Mouse (Mus musculus): ENCODE data around the gene Kiss1r.

Kiss1r gene

GRCm38 (mm10) chr10:79940749-79941148 lies 24.0 kb downstream of the Kiss1r start:
- WGBS: 73% methylated on average over 7 of the region's 7 CpGs

GRCm38 (mm10) chr10:79942988-79943387 lies 26.2 kb downstream of the Kiss1r start:
- WGBS: 94% methylated on average over 1 of the region's 1 CpGs

- 81% methylated on average over 9 of the region's 9 CpGs for WGBS
Measured at GRCm38 (mm10) chr10:79943471-79943901, 26.7 kb downstream of the Kiss1r start.

- WGBS: 67% methylated on average over 16 of the region's 16 CpGs
Measured at GRCm38 (mm10) chr10:79945507-79946234, 28.9 kb downstream of the Kiss1r start.

GRCm38 (mm10) chr10:79946752-79947322 lies 30.1 kb downstream of the Kiss1r start:
- 57% methylated on average over 7 of the region's 7 CpGs for WGBS

GRCm38 (mm10) chr10:79947502-79947901 lies 30.7 kb downstream of the Kiss1r start:
- WGBS: 87% methylated on average over 6 of the region's 6 CpGs

- 92% methylated on average over 4 of the region's 4 CpGs for WGBS
Measured at GRCm38 (mm10) chr10:79949873-79950272, 33.1 kb downstream of the Kiss1r start.

- 87% methylated on average over 18 of the region's 18 CpGs for WGBS
Measured at GRCm38 (mm10) chr10:79950661-79951060, 33.9 kb downstream of the Kiss1r start.

GRCm38 (mm10) chr10:79953946-79954345 lies 37.2 kb downstream of the Kiss1r start:
- WGBS: 84% methylated on average over 6 of the region's 6 CpGs

GRCm38 (mm10) chr10:79955691-79956090 lies 38.9 kb downstream of the Kiss1r start:
- 86% methylated on average over 9 of the region's 9 CpGs for WGBS

- WGBS: 47% methylated on average over 4 of the region's 4 CpGs
Measured at GRCm38 (mm10) chr10:79956643-79957154, 39.9 kb downstream of the Kiss1r start.

- WGBS: 16% methylated on average over 21 of the region's 21 CpGs
Measured at GRCm38 (mm10) chr10:79958140-79958816, 41.5 kb downstream of the Kiss1r start.

GRCm38 (mm10) chr10:79959412-79959811 lies 42.6 kb downstream of the Kiss1r start:
- WGBS: 15% methylated on average over 10 of the region's 10 CpGs

- under 1% methylated on average over 61 of the region's 61 CpGs for WGBS
Measured at GRCm38 (mm10) chr10:79959847-79960601, 43.3 kb downstream of the Kiss1r start, which contains the start of gene Wdr18. Wdr18 (plus strand) TSS chr10:79960152.

- 12% methylated on average over 10 of the region's 10 CpGs for WGBS
Measured at GRCm38 (mm10) chr10:79960671-79961294, 44.0 kb downstream of the Kiss1r start.

- 95% methylated on average over 7 of the region's 7 CpGs for WGBS
Measured at GRCm38 (mm10) chr10:79964727-79965126, 48.0 kb downstream of the Kiss1r start.

- 87% methylated on average over 5 of the region's 5 CpGs for WGBS
Measured at GRCm38 (mm10) chr10:79965325-79965724, 48.6 kb downstream of the Kiss1r start.

GRCm38 (mm10) chr10:79966886-79967400 lies 50.2 kb downstream of the Kiss1r start:
- WGBS: 87% methylated on average over 5 of the region's 5 CpGs

- WGBS: 63% methylated on average over 1 of the region's 1 CpGs
Measured at GRCm38 (mm10) chr10:79968181-79968580, 51.4 kb downstream of the Kiss1r start.

- 20% methylated on average over 3 of the region's 3 CpGs for WGBS
Measured at GRCm38 (mm10) chr10:79969124-79969568, 52.4 kb downstream of the Kiss1r start.

Measured in cerebral cortex, adult 2 months (tissue).